Mouse (Mus musculus) bone marrow macrophage, adult 2 months (primary cell): ENCODE measurements around the gene Kdm7a. TPM values are rescaled to one million over a fixed set of nuclear protein-coding genes. Genes with fewer than 3 reads are reported as not detected.

Experiments used
- H3K27ac ChIP-seq: 2 replicates; pipeline ENCODE4 v1.5.1; 2012; ENCODE audit warnings: low read depth, low read length; ENCODE audit not compliant: insufficient read depth
- H3K4me1 ChIP-seq: 2 replicates; pipeline ENCODE4 v1.6.1; 2012; ENCODE audit warnings: low read length; ENCODE audit not compliant: control insufficient read depth, insufficient read depth
- H3K4me3 ChIP-seq: 2 replicates; pipeline ENCODE4 v1.5.1; 2012; ENCODE audit warnings: mild to moderate bottlenecking, low read length, moderate library complexity; ENCODE audit not compliant: insufficient read depth
- CTCF ChIP-seq: IDR thresholded peaks from 2 replicates; pipeline ENCODE4 v1.5.1; 2012; ENCODE audit warnings: low read depth, mild to moderate bottlenecking, low read length, moderate library complexity
- POLR2A ChIP-seq: IDR thresholded peaks from 2 replicates; pipeline ENCODE4 v1.6.1; 2012; ENCODE audit warnings: mild to moderate bottlenecking, low read depth, low read length, borderline replicate concordance
- polyA plus RNA-seq: library from polyadenylated mRNA; stranded (reverse); fragments of >200 nt; gene quantifications from 2 replicates; pipeline ENCODE4 v1.2.4, GENCODE M21; 2012; ENCODE audit not compliant: missing spikeins, insufficient read depth, insufficient read length

Gene Kdm7a
- polyA plus RNA-seq = 26.3 and 29.3 TPM in 2 replicates

DNA sequence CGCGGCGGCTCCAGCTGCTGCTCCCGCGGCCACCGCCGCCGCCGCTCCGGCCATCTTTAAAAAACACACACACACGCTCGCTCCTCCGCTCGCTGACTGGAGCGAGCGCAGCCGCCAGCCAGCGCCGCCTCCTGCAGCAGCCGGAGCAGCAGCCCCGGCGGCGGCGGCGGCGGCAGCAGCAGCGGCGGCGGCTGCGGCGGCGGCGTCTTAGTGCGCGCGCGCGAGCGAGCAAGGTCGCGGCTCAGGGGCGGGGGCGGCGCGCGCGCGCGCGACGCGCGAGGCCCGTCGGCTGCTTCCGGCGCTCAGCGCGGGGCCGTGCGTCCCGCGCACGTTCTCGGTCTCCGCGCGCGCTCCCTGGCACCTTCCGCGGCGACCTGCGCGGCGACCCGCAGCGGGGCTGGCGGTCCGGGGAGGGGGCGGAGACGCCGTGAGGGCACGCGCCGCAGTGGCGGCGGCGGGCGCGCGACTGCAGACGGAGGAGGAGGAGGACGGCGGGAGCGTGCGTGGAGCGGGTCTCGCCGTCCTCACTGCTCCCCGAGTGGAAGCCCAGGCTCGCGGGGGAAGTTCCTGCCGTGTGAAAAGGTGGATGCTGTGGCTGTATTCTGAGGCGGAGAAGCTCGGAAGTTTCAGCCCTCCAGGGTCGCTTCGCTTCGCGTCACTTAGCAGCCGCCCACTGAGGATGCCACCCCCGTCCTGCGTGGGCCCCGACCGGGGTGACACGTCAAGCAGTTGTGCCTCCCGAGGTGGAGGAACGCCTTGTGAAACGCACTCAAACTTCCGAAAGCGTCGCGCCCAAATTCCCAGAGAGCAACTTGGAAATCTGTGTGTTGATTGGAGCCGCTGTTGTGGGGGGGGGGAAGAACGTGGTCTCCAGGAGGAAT, at the start of gene Kdm7a:
Gene Kdm7a (minus strand): TSS at position 209 of the 881 bp plus-strand sequence.
- TF ChIP-seq CTCF = no peak
- TF ChIP-seq POLR2A = no peak
- Histone ChIP-seq H3K27ac (peak within 1 kb of the TSS; percentile 94), H3K4me1 (peaks cover 6% of the 10 kb centered on the region; the same call in 1 of the 2 replicates), H3K4me3 (peak within 1 kb of the TSS; percentile 100)

DNA sequence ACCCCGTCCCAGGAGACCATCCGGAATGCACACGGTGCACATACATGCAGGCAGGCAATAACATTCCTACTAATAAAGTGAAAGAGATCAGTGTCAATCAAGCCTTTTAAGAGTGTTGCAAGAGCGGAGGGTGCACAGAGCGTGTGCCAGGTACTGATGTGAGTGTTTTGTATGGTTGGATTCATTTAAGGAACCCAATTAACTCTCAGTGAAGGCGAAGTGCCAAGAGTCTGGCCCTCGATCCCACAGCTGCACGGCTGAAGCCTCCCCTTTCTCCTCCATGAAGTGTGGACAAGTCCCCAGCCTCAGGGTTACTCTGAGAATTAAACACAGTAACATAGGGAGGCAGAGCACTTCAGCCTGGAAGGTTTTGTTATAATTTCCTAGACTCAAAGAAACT, 48.7 kb upstream of the Kdm7a start:
- H3K4me3 ChIP-seq = no peak overlapping the region
- H3K27ac ChIP-seq = no peak overlapping the region
- peaks cover 25% of the 10 kb centered on the region for H3K4me1 ChIP-seq
- TF ChIP-seq CTCF (no peak), POLR2A (no peak)

DNA sequence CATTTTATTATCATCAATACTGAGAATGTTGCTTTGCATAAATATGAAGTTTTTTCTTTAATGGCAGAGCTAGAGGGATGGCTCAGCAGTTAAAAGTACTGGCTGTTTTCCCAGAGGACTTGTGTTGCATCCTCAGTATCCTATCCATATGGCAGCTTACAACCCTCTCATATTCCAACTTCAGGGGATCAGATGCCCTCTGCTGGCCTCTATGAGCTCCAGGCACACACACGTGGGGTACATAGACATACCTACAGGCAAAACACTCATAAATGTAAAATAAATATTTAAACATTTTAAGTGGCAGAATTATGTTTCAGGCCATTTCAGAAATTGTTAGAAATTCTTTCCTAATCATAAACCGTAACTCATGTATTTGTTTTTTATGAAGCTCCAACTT, 43.5 kb upstream of the Kdm7a start:
- Histone ChIP-seq H3K4me3 (no peak overlapping the region), H3K4me1 (peaks cover 7% of the 10 kb centered on the region), H3K27ac (no peak overlapping the region)
- no peak for TF ChIP-seq CTCF
- no peak for TF ChIP-seq POLR2A

DNA sequence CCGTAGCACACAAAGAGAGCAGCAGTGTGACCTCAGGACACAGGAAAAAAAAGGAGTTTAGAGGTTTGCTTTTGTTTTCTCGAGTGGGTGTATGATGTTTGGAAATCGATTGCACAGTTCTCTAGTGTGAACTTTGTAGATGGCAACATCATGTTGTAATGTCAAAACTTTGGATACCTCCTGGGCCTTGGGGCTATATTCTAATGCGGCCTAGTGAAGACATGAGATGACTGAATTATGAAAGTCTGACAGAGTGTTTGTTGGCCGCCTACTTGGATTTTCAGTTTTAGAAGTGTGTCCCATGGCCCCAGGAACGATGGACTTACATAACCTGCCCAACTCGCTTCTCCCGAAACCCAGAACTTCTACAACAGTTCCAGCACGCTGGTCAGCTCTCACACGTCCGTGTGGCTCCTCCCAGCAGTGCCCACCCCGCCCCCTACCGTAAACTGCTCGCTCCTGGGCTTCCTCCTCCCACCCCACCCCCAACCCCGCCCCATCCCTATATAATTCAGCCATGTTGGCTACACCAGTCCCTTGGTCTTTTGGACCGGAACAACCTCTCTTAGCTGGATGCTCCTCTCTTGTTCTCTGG, 42.7 kb upstream of the Kdm7a start:
- no peak for TF ChIP-seq POLR2A
- TF ChIP-seq CTCF = no peak
- Histone ChIP-seq H3K27ac (no peak overlapping the region), H3K4me1 (peaks cover 15% of the 10 kb centered on the region), H3K4me3 (no peak overlapping the region)

DNA sequence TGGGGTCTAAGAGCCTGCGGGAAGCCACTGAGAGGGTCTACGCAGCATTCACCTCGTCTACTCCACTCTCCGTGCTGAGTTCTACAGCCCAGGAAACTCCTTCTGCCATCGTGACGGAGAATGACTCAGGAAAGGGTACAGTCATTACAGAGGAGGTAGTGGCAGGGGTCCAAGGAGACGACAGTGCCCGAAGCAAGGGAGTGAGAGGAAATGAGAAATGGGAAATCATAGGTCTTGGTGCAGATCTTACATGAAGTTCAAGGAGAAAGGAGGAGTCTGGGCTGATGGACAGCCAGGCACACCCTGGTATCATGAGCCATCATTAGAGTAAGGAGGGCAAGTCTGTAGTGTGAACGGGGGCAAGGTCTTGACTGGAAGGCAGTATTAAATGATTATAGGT, 37.5 kb upstream of the Kdm7a start:
- no peak overlapping the region for H3K4me3 ChIP-seq
- peaks cover 43% of the 10 kb centered on the region for H3K4me1 ChIP-seq
- H3K27ac ChIP-seq = 0 out of 2 replicates have a peak overlapping the region, but pooled peaks have one; percentile 28
- no peak for TF ChIP-seq CTCF
- TF ChIP-seq POLR2A = no peak

DNA sequence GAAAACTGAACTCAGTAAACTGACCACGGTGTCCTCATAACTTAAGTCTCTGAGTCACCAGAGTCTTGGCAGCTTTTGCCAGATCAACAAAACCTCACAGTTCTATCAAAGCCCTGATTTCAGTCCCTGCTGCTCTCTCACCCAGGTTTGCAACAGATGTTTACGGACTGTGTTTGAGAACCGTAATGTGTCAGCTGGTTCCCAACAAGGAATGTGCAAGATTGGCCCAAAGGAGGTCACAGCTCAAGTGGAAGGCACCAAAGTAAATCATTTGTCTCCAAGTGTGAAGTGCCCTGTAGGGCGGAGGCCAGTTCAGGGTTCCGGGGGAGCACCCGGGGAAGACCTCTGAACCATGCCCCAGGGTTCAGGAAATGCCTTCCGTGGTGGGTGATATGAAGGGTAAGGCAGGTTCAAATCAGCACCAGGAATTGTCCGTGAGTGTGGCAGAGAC, 36.9 kb upstream of the Kdm7a start:
- Histone ChIP-seq H3K4me3 (no peak overlapping the region), H3K27ac (peak overlapping the region; percentile 28), H3K4me1 (peaks cover 43% of the 10 kb centered on the region)
- no peak for TF ChIP-seq POLR2A
- TF ChIP-seq CTCF = no peak

DNA sequence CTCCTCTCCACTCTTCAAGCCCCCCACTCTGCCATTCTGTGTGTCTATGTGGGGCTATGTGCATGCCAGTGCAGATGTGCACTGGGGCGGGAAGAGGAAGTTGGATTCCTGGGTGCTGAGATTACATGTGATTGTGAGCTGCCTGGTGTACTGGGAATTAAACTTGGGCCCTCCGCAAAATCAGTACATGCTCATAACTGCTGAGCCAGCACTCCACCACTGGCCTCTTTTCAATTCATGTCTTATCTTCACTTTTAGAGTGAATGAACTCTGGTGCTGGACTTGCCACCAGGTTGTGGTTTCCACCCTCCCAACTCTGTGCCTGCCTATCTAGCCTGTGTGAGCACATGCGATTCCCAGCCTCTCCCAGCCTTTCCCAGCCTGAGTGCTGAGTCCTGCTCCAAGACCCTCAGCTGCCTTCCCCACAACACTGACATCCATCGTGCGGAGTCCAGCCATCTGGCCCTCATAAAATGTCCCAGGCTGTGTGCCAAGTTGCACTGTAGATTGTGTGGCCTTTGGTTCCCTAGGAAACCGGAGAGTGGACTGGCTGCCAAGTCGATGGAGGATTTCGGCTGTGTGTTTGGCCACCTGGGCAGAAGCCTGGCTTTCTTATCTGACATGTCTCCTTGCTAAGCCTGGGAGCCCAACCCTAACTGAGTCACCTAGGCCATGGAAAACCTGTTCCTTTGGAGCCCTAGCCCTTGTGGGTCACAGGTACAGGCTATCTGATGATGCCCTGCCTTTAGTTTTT, 36.3 kb upstream of the Kdm7a start:
- Histone ChIP-seq H3K4me3 (no peak overlapping the region), H3K27ac (peak overlapping the region; percentile 28; the same call in 1 of the 2 replicates), H3K4me1 (peaks cover 43% of the 10 kb centered on the region)
- TF ChIP-seq CTCF = no peak
- no peak for TF ChIP-seq POLR2A

DNA sequence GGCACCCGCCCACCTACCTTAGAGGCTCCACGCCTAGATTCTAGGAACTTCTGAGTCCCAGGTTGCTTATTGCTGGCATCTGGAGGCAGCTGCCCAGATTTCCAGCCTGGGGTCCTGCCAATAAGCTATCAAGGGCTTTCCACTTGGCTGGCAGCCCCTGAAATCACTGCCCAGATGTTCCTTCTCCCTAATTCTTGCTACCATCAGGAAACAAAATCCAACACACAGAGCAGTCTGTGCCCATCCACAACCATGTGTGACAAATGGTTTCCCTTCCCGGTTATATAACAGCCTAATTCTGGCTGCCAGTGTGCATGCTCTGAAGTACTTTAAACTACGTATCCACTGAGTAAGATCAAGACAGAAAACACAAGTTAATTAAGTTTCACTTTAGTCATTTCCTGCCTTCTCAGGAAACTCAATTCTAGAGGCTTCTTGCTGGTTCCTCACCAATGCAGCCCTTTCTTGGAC, 34.9 kb upstream of the Kdm7a start:
- Histone ChIP-seq H3K4me1 (peaks cover 43% of the 10 kb centered on the region), H3K4me3 (no peak overlapping the region), H3K27ac (peak overlapping the region; percentile 34)
- no peak for TF ChIP-seq CTCF
- no peak for TF ChIP-seq POLR2A

DNA sequence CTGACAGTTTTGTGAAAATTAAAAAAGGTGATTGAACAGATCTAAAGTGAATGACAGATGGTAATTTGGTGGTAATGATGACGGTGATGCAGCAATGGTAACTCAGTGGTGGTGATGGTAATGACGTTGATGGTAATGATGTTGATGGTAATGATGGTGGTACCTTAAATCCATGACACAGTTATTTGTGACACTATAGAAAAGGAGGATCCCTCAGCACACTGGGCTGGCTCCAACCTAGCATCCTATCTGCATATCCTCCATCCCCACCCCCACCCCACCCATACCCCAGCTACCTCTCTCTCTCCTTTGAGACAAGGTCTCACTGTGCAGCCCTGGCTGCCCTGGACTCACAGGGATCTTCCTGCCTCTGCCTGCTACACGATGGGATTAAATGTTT, 34.4 kb upstream of the Kdm7a start:
- no peak overlapping the region for H3K4me3 ChIP-seq
- no peak overlapping the region; the same call in 1 of the 2 replicates for H3K27ac ChIP-seq
- TF ChIP-seq POLR2A = no peak
- TF ChIP-seq CTCF = no peak
- peaks cover 39% of the 10 kb centered on the region for H3K4me1 ChIP-seq
